Mouse (Mus musculus): Measurements from ENCODE around the gene Foxp1. TPM values are rescaled to one million over a fixed set of nuclear protein-coding genes. Genes with fewer than 3 reads are reported as not detected.

The Foxp1 gene
- total and polyA plus RNA-seq, 3 experiments = 16.1 to 42.0 TPM; not detected in 1

DNA sequence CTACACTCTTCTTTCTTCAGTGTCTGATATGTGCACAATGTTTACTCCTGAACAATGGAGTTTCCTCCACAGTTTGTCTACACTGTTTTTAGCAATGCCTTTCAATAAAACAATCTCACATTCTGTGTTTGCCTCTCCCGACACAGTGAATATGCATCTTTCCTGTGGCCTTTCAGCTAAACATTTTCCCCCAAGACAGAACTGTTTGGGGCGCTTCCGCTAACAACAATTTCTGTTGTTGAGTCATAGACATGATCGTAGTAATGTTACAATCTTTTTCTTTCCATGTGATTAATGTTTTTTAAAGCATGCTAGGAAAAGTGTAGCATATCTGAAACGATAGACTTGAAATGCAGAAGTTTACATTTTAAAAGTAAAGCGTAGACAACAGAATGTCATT lies 194.4 kb downstream of the Foxp1 start:
- Histone ChIP-seq H3K4me3 (ENCODE audit: control insufficient read depth in 1 of 2, insufficient read depth in 1 of 2, low read depth in 2 of 2, low read length in 2 of 2) (no peak overlapping the region), H3K79me2 (ENCODE audit: control insufficient read depth, insufficient read depth, low read length, poor library complexity) (no peaks in the 10 kb centered on the region), H3K36me3 (ENCODE audit: control insufficient read depth in 1 of 2, insufficient read depth in 2 of 2, low read length in 2 of 2) (no peaks in the 10 kb centered on the region), H3K9me3 (replicated peaks; ENCODE audit: insufficient read depth, low read length) (no peaks in the 10 kb centered on the region), H3K27ac (ENCODE audit: control insufficient read depth, low read depth, low read length) (no peak overlapping the region), H3K27me3 (ENCODE audit: control insufficient read depth in 1 of 2, insufficient read depth in 2 of 2, low read length in 2 of 2) (no peaks in the 10 kb centered on the region), H3K4me1 (ENCODE audit: control insufficient read depth in 1 of 2, insufficient read depth in 2 of 2, low read length in 2 of 2) (no peaks in the 10 kb centered on the region; a peak in 1 of 4 replicates), H3K9ac (ENCODE audit: control insufficient read depth, low read depth, low read length, poor library complexity, severe bottlenecking) (no peak overlapping the region)
- no peak for DNase-seq (ENCODE audit: low read depth, low spot score)
- TF ChIP-seq POLR2A (IDR thresholded peaks at IDR 0.05; ENCODE audit: control insufficient read depth in 1 of 2, insufficient read depth in 1 of 2, low read depth in 1 of 2, low read length in 2 of 2, poor library complexity in 1 of 2) = no peak
- TF ChIP-seq JUND (IDR thresholded peaks at IDR 0.05; ENCODE audit: low read depth, low read length) = no peak
- no peak for TF ChIP-seq ZNF384 (IDR thresholded peaks at IDR 0.05; ENCODE audit: low read depth, low read length)
- TF ChIP-seq MYC (IDR thresholded peaks at IDR 0.05; ENCODE audit: low read depth, low read length) = no peak
- no peak for TF ChIP-seq KAT2A (conservative IDR thresholded peaks at IDR 0.05; ENCODE audit: low read depth, low read length)
- TF ChIP-seq MAZ (IDR thresholded peaks at IDR 0.05; ENCODE audit: low read depth, low read length) = no peak
- no peak for TF ChIP-seq ETS1 (IDR thresholded peaks at IDR 0.05; ENCODE audit: low read depth, low read length)
- TF ChIP-seq CTCF (IDR thresholded peaks at IDR 0.05 in 2 of 3, conservative IDR thresholded peaks at IDR 0.05 in 1 of 3; ENCODE audit: control insufficient read depth in 1 of 3, insufficient read depth in 1 of 3, low read depth in 2 of 3, low read length in 3 of 3, poor library complexity in 1 of 3, severe bottlenecking in 1 of 3) = no peak
- no peak for TF ChIP-seq USF1 (IDR thresholded peaks at IDR 0.05; ENCODE audit: low read depth, low read length)
- TF ChIP-seq SIN3A (IDR thresholded peaks at IDR 0.05; ENCODE audit: low read length) = no peak
- TF ChIP-seq ELF1 (IDR thresholded peaks at IDR 0.05; ENCODE audit: low read depth, low read length) = no peak
- no peak for TF ChIP-seq MAFK (IDR thresholded peaks at IDR 0.05; ENCODE audit: borderline replicate concordance, low read depth, low read length)
- no peak for TF ChIP-seq MEF2A (IDR thresholded peaks at IDR 0.05; ENCODE audit: extremely low read depth, insufficient replicate concordance, low read depth, low read length, poor library complexity, severe bottlenecking)
- no peak for TF ChIP-seq POLR2AphosphoS5 (IDR thresholded peaks at IDR 0.05; ENCODE audit: borderline replicate concordance, low read depth, low read length)
- no peak for TF ChIP-seq USF2 (IDR thresholded peaks at IDR 0.05; ENCODE audit: borderline replicate concordance in 1 of 2, insufficient read depth in 1 of 2, low read depth in 1 of 2, low read length in 2 of 2)

DNA sequence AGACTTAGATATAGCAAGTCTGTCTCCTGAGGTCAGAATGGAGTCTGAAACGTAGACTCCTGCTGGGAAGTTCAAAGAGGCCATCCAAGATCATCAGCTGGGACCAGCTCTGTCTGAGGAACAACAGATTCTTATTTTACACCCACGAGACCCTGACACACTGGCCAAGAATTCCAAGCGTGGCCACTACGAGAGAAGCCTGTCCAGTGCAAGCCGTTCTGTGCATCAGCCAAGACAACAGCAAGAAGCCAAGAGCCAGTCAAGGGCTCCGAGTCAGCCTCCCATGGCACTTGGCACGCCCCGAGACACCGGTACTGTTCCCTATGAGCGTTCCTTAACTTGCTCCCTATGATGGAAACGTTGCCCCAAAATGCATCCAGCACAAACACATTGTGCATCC lies 194.8 kb downstream of the Foxp1 start:
- Histone ChIP-seq H3K27ac (ENCODE audit: control insufficient read depth, low read depth, low read length) (no peak overlapping the region), H3K36me3 (ENCODE audit: control insufficient read depth in 1 of 2, insufficient read depth in 2 of 2, low read length in 2 of 2) (peaks cover 0 to 1% of the 10 kb centered on the region in 2 experiments; a peak in 1 of 4 replicates), H3K9me3 (replicated peaks; ENCODE audit: insufficient read depth, low read length) (no peaks in the 10 kb centered on the region), H3K9ac (ENCODE audit: control insufficient read depth, low read depth, low read length, poor library complexity, severe bottlenecking) (no peak overlapping the region), H3K79me2 (ENCODE audit: control insufficient read depth, insufficient read depth, low read length, poor library complexity) (no peaks in the 10 kb centered on the region), H3K4me1 (ENCODE audit: control insufficient read depth in 1 of 2, insufficient read depth in 2 of 2, low read length in 2 of 2) (peaks cover 0 to 1% of the 10 kb centered on the region in 2 experiments; a peak in 3 of 4 replicates), H3K27me3 (ENCODE audit: control insufficient read depth in 1 of 2, insufficient read depth in 2 of 2, low read length in 2 of 2) (no peaks in the 10 kb centered on the region), H3K4me3 (ENCODE audit: control insufficient read depth in 1 of 2, insufficient read depth in 1 of 2, low read depth in 2 of 2, low read length in 2 of 2) (no peak overlapping the region)
- TF ChIP-seq GATA1 (IDR thresholded peaks at IDR 0.05; ENCODE audit: low read depth, low read length) (no peak), EP300 (IDR thresholded peaks at IDR 0.05; ENCODE audit: low read depth in 1 of 2, low read length in 2 of 2) (no peak)
- DNase-seq (ENCODE audit: low read depth, low spot score) = no peak

All from MEL (cell line).